Mouse (Mus musculus) C2C12 (cell line): ENCODE measurements around the gene Senp8. TPM values are rescaled to one million over a fixed set of nuclear protein-coding genes. Genes with fewer than 3 reads are reported as not detected.

Experiments
- H3K27me3 ChIP-seq: one replicate; pipeline ENCODE4 v1.6.1; 2011; ENCODE audit not compliant: control insufficient read depth, insufficient read depth, insufficient read length
- H3K36me3 ChIP-seq: one replicate; pipeline ENCODE4 v1.6.1; 2011; ENCODE audit not compliant: control insufficient read depth, insufficient read depth
- H3K4me3 ChIP-seq: one replicate; pipeline ENCODE4 v1.5.1; 2011; ENCODE audit warnings: mild to moderate bottlenecking, control low read depth; ENCODE audit not compliant: poor library complexity, insufficient read depth, severe bottlenecking
- H3K79me2 ChIP-seq: one replicate; pipeline ENCODE4 v1.6.1; 2011; ENCODE audit not compliant: control insufficient read depth, insufficient read depth
- H3K79me3 ChIP-seq: one replicate; pipeline ENCODE4 v1.6.1; 2011; ENCODE audit warnings: low read depth, control low read depth
- H3ac ChIP-seq: one replicate; pipeline ENCODE3; 2011; ENCODE audit warnings: low read depth; ENCODE audit not compliant: control insufficient read depth, insufficient read length
- CEBPB ChIP-seq: IDR thresholded peaks from one replicate; pipeline ENCODE4 v1.6.1; 2011; ENCODE audit warnings: low read depth, mild to moderate bottlenecking, control low read depth, moderate library complexity
- CTCF ChIP-seq: IDR thresholded peaks from one replicate; pipeline ENCODE4 v1.5.1; 2011; ENCODE audit not compliant: control insufficient read depth, insufficient read depth, insufficient read length
- FOSL1 ChIP-seq: IDR thresholded peaks from one replicate; pipeline ENCODE4 v1.8.0; 2011; ENCODE audit warnings: mild to moderate bottlenecking, low read length; ENCODE audit not compliant: poor library complexity, insufficient read depth, severe bottlenecking
- MAX ChIP-seq: IDR thresholded peaks from one replicate; pipeline ENCODE4 v1.6.1; 2011; ENCODE audit warnings: mild to moderate bottlenecking, control low read depth
- MYOD1 ChIP-seq: IDR thresholded peaks from one replicate; pipeline ENCODE4 v1.6.1; 2011; ENCODE audit warnings: low read depth; ENCODE audit not compliant: control insufficient read depth, insufficient read length
- MYOG ChIP-seq: IDR thresholded peaks from one replicate; pipeline ENCODE4 v1.6.1; 2011; ENCODE audit not compliant: control insufficient read depth, insufficient read length; ENCODE audit errors: extremely low read depth
- USF1 ChIP-seq: IDR thresholded peaks from one replicate; pipeline ENCODE4 v1.6.1; 2011; ENCODE audit warnings: low read depth, mild to moderate bottlenecking, control low read depth, moderate library complexity
- polyA plus RNA-seq: library from polyadenylated mRNA; unstranded; fragments of >200 nt; fragmentation: generic; extraction: Trizol; gene quantifications from one replicate; pipeline ENCODE4 v1.2.1, GENCODE M21; 2012; ENCODE audit warnings: missing spikeins

The Senp8 gene
- polyA plus RNA-seq, 1 experiment: 2.1 TPM

GRCm38 (mm10) chr9:59706850-59707825 is 43.4 kb downstream of the Senp8 start:
- Histone ChIP-seq H3K36me3 (no peaks in the 10 kb centered on the region), H3K4me3 (no peak overlapping the region), H3ac (no peak overlapping the region), H3K79me3 (no peaks in the 10 kb centered on the region), H3K27me3 (no peaks in the 10 kb centered on the region), H3K79me2 (no peaks in the 10 kb centered on the region)
- no peak for TF ChIP-seq MYOG
- no peak for TF ChIP-seq MAX
- TF ChIP-seq CEBPB: no peak
- TF ChIP-seq MYOD1: no peak
- TF ChIP-seq CTCF: no peak
- TF ChIP-seq USF1: no peak
- no peak for TF ChIP-seq FOSL1

GRCm38 (mm10) chr9:59703099-59703498 is 47.4 kb downstream of the Senp8 start:
- Histone ChIP-seq H3K79me3 (no peaks in the 10 kb centered on the region), H3ac (no peak overlapping the region), H3K27me3 (no peaks in the 10 kb centered on the region), H3K79me2 (no peaks in the 10 kb centered on the region), H3K4me3 (no peak overlapping the region), H3K36me3 (no peaks in the 10 kb centered on the region)
- TF ChIP-seq MYOG (no peak), FOSL1 (no peak), CEBPB (no peak), CTCF (no peak), MYOD1 (no peak)

- no peak for TF ChIP-seq MAX
- TF ChIP-seq MYOG: no peak
- no peak for TF ChIP-seq CEBPB
- no peak for TF ChIP-seq FOSL1
- no peak for TF ChIP-seq MYOD1
- TF ChIP-seq CTCF: no peak
- no peak for TF ChIP-seq USF1
- peaks cover 10% of the 10 kb centered on the region for H3K79me2 ChIP-seq
- H3K36me3 ChIP-seq: no peaks in the 10 kb centered on the region
- H3K27me3 ChIP-seq: no peaks in the 10 kb centered on the region
- no peaks in the 10 kb centered on the region for H3K79me3 ChIP-seq
- no peak overlapping the region for H3ac ChIP-seq
- no peak overlapping the region for H3K4me3 ChIP-seq
Observed at GRCm38 (mm10) chr9:59701094-59701493, 49.4 kb downstream of the Senp8 start.

- Histone ChIP-seq H3K79me3 (peaks cover 5% of the 10 kb centered on the region), H3K27me3 (no peaks in the 10 kb centered on the region), H3ac (no peak overlapping the region), H3K79me2 (peaks cover 30% of the 10 kb centered on the region), H3K4me3 (no peak overlapping the region), H3K36me3 (no peaks in the 10 kb centered on the region)
- TF ChIP-seq FOSL1 (no peak), MAX (no peak), CTCF (no peak), CEBPB (no peak), USF1 (no peak), MYOG (no peak), MYOD1 (no peak)
Observed at GRCm38 (mm10) chr9:59696381-59696780, 54.1 kb downstream of the Senp8 start.

- no peak overlapping the region for H3ac ChIP-seq
- H3K36me3 ChIP-seq: no peaks in the 10 kb centered on the region
- H3K27me3 ChIP-seq: no peaks in the 10 kb centered on the region
- peaks cover 30% of the 10 kb centered on the region for H3K79me2 ChIP-seq
- no peak for TF ChIP-seq CTCF
- no peak for TF ChIP-seq CEBPB
- TF ChIP-seq MYOG: no peak
- TF ChIP-seq USF1: no peak
- no peak for TF ChIP-seq MYOD1
- no peak for TF ChIP-seq MAX
- no peak for TF ChIP-seq FOSL1
- no peak overlapping the region for H3K4me3 ChIP-seq
- H3K79me3 ChIP-seq: peaks cover 5% of the 10 kb centered on the region
Observed at GRCm38 (mm10) chr9:59695451-59695813, 55.1 kb downstream of the Senp8 start.
